Mouse (Mus musculus) mesoderm, embryonic 11.5 days (tissue): Measurements from ENCODE around the gene Atp5h.
"Not testable (repeated sequence)": the region's sequence is repeated elsewhere in the genome, so short reads cannot be mapped to it uniquely, and the experiment has no call there.

Experiments used
- DNase-seq: peaks from one replicate; pipeline ENCODE4 v3.0.0-alpha.2; 2012; ENCODE audit warnings: low read depth, low spot score

The Atp5h gene

GRCm38 (mm10) chr11:115419531-115420237 lies at the start of gene Atp5h, which contains the start of gene Kctd2:
TSS of gene Atp5h (minus strand) at chr11:115419962.
TSS of gene Kctd2 (plus strand) at chr11:115420128.
- DNase-seq = peak; percentile 98

GRCm38 (mm10) chr11:115467217-115467618 lies 47.5 kb upstream of the Atp5h start:
- DNase-seq = peak; percentile 89

- DNase-seq = no peak
Measured at GRCm38 (mm10) chr11:115464851-115465250, 45.1 kb upstream of the Atp5h start.

GRCm38 (mm10) chr11:115463397-115463796 lies 43.6 kb upstream of the Atp5h start:
- no peak for DNase-seq

GRCm38 (mm10) chr11:115462243-115462891 lies 42.6 kb upstream of the Atp5h start, which contains the start of gene Slc16a5:
TSS of gene Slc16a5 (plus strand) at chr11:115462474.
- DNase-seq = no peak

- DNase-seq = no peak
Measured at GRCm38 (mm10) chr11:115461846-115462242, 42.1 kb upstream of the Atp5h start.

GRCm38 (mm10) chr11:115460976-115461375 lies 41.2 kb upstream of the Atp5h start:
- DNase-seq = no peak

GRCm38 (mm10) chr11:115457405-115457804 lies 37.6 kb upstream of the Atp5h start:
- DNase-seq = no peak

GRCm38 (mm10) chr11:115456182-115456581 lies 36.4 kb upstream of the Atp5h start:
- no peak for DNase-seq

GRCm38 (mm10) chr11:115455619-115456018 lies 35.9 kb upstream of the Atp5h start:
- no peak for DNase-seq

GRCm38 (mm10) chr11:115454822-115455221 lies 35.1 kb upstream of the Atp5h start:
- not testable (repeated sequence) for DNase-seq

GRCm38 (mm10) chr11:115453306-115453705 lies 33.5 kb upstream of the Atp5h start:
- no peak for DNase-seq

GRCm38 (mm10) chr11:115452281-115452860 lies 32.6 kb upstream of the Atp5h start:
- no peak for DNase-seq

GRCm38 (mm10) chr11:115451781-115452241 lies 32.0 kb upstream of the Atp5h start:
- no peak for DNase-seq

GRCm38 (mm10) chr11:115450176-115450575 lies 30.4 kb upstream of the Atp5h start:
- no peak for DNase-seq

GRCm38 (mm10) chr11:115448998-115449397 lies 29.2 kb upstream of the Atp5h start:
- DNase-seq = no peak

GRCm38 (mm10) chr11:115448075-115448474 lies 28.3 kb upstream of the Atp5h start:
- no peak for DNase-seq

GRCm38 (mm10) chr11:115447321-115447885 lies 27.6 kb upstream of the Atp5h start:
- DNase-seq = no peak

GRCm38 (mm10) chr11:115446906-115447305 lies 27.1 kb upstream of the Atp5h start:
- no peak for DNase-seq

- DNase-seq = peak; percentile 35
Measured at GRCm38 (mm10) chr11:115441417-115441816, 21.7 kb upstream of the Atp5h start.

- no peak for DNase-seq
Measured at GRCm38 (mm10) chr11:115439906-115440595, 20.3 kb upstream of the Atp5h start, which contains the start of gene Trim80. TSS of gene Trim80 (plus strand) at chr11:115440545.
